Mouse (Mus musculus) embryo, embryonic 11.5 days (tissue): ENCODE measurements around the gene Anxa2.

Experiments used
- DNase-seq: peaks from one replicate; pipeline ENCODE4 v3.0.0-alpha.2; 2012; ENCODE audit warnings: low read depth, low spot score

Gene Anxa2

DNA sequence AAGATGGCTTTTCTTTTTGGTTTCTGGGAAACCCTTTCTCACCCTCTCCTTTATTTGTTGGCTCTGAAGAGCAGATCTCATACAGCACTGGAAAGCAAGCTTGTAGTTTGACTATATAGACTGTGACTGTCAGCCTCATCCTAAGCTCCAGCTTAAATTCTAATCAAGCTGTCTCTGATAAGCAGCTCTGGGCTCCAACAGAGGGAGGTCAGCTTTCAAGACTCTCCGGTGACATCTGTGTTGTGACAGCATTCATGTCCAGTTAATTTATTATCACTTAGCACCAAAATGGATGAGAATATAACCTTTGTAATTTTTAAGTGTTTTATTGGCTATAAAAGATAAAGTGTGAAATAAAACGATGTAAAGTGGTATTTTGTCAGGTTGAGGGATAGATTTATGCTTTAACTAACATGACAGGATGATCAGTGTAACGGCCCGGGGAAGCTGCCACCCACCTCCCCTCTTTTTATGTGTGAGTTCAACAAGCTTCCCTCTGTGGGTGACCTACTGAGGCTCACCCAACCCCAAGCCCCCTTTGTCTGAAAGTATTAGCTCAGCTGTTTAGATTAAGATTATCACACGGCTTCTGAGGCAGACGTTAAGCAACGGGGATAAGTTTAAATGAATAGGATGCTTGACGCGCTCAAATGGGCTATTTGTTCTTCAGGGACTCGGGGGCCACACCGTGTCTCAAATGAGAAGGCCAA lies 58.6 kb downstream of the Anxa2 start:
- no peak for DNase-seq

DNA sequence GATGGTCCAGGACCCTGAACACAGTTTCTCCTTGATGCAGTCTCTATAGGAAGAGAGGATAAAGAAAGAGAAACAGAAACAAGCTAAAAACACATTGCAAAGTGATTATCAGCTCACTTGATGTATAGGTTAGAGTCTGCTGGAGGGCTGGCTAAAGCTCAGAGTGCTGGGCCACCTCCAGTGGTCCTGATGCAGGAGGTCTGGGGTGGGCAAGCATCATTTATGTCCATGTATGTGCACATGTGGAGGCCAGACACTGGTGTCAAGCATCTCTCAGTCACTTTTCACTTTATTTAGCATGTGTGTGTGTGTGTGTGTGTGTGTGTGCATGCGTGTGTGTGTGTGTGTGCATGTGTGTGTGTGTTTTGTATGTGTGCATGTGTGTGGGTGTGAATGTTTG lies 59.3 kb downstream of the Anxa2 start:
- no peak for DNase-seq

DNA sequence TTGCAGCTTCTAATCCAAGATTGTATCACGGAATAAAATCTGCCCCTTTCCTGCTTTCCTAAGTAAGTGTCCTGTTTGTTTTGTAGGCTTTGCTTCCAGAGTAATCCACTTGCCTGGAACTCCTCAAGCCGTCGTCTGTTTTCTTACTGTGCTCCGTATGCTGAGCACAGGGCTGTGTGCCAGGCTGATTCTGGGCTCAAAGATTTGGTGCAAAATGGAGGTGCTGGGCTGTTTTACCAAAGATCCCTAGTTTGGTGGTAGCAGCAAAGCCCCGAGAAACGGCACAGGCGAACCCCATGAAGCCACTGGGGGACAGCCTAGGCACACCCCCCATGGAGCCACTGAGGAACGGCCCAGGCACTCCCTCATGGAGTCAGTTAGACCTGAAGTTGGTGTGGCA lies 60.8 kb downstream of the Anxa2 start:
- DNase-seq = no peak

DNA sequence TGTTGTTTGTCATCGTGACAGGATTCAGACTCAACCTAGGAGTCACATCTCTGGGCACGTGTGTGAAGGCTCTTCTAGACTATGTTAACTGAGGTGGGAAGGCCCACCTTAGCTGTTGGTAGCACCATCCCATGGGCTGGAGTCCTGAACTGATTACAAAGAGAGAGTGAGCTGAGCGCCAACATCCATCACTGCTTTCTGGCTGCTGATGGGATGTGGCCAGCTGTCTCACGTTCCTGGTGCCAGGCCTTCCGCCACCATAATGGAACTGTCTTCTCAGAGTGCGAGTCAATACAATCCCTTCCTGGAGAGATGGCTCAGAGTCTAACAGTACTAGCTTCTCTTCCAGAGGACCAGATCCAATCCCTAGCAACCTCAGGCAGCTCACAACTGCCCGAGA lies 62.0 kb downstream of the Anxa2 start:
- DNase-seq = no peak

DNA sequence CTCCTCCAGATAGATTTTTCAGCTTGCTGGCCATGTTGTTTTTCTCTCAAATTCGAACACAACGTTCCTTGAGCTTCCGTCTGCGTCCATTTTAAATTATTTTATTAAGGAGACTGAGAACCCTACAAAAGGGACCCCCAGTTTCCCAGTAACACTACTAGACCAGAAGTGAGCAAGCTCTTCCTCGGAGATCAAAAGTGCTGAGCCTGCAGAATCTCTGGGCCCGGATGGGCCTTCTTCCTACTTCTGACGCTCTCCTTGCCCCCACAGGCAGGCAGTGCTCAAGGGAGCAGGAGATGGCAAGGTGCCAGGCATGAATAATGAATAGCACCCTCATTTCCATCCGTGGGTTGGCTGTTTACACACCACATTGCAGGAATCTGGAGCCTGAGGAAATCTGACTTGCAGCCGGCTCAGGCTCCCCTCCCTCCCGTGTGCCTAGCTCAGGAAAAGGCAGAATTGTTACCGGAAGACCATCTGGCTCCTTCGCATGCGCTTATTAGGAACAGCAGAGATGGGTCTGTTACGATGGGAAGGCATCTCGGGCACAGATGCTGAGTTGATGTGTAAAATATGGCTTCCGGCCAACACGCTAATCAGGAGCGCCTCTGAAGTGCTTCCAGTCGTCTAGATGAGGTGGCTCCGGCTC lies 64.1 kb downstream of the Anxa2 start:
- DNase-seq = no peak
